Mouse (Mus musculus): ENCODE measurements at regions not wholly inside any gene's neighbourhood (a gene's known extent, or its start where the extent isn't known, plus 50 kb on each side); places are given as distances from the start of the nearest gene placed in this dataset.

DNA sequence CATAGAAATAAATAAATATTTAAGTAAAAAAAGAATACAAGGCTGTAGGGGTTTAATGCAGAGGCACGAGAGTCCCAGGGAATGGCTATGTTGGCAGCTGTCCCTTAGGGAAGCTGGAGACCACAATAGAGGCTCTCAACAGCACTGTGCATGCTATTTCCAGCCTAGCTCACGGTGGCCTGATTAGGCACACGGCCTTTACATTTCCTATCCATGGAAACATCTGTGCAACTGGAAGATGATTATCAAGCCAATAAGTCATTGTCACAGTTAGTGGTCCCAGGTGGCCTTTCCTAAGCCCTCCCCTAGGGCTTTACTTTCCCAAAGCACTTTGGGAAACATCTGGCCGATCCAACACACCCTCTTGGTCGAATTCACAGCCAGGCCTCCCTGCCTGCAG, 235.9 kb upstream of the Tgfbr2 start:
- no peak for TF ChIP-seq CHD2 (IDR thresholded peaks at IDR 0.05; ENCODE audit: low read depth, low read length)
- no peak for TF ChIP-seq MAFK (IDR thresholded peaks at IDR 0.05; ENCODE audit: insufficient read depth, low read depth, low read length)
- no peak for TF ChIP-seq ZC3H11A (IDR thresholded peaks at IDR 0.05; ENCODE audit: borderline replicate concordance, low read depth, low read length)
- no peak for TF ChIP-seq HCFC1 (IDR thresholded peaks at IDR 0.05; ENCODE audit: borderline replicate concordance, insufficient read depth, low read length)
